Mouse (Mus musculus) adrenal gland, adult 18-20 months (tissue): ENCODE data around the gene Il10. TPM values are rescaled to one million over a fixed set of nuclear protein-coding genes. Genes with fewer than 3 reads are reported as not detected.
"Not testable (repeated sequence)": the region's sequence is repeated elsewhere in the genome, so short reads cannot be mapped to it uniquely, and the experiment has no call there.

Source experiments
- DNase-seq, 2 experiments: peaks; one replicate each; pipeline ENCODE4 v3.0.0; 2021 to 2022; ENCODE audit warnings: low spot score in 2 of 2
- total RNA-seq, 2 experiments: library from RNA; stranded (reverse); gene quantifications; 1 replicate in 1 of 2; 2 replicates in 1 of 2; pipeline ENCODE4 v1.2.3; 2021

Gene Il10
- total RNA-seq, 2 experiments from 2014 or later: not detected

DNA sequence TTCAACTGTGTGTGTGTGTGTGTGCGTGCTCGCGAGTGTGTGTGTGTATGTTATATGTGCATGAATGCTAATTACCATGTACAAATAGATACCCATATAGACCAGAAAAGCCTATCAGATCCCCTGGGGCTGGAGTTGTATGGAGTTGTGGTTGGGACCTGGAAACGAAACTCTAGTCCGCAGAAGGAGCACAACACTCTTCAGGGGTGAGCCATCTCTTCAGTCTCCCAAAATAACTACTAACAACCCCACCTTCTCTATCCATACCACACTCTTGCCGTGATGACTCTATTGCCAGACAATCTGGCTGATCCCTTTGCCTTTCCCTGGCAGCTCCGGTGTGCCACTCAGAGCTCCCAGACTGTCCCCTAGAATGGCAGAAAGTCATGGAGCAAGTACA is 3.8 kb upstream of the Il10 start:
- DNase-seq: no peak

- no peak for DNase-seq
Observed at GRCm38 (mm10) chr1:131020425-131021310, 1.0 kb downstream of the Il10 start.

DNA sequence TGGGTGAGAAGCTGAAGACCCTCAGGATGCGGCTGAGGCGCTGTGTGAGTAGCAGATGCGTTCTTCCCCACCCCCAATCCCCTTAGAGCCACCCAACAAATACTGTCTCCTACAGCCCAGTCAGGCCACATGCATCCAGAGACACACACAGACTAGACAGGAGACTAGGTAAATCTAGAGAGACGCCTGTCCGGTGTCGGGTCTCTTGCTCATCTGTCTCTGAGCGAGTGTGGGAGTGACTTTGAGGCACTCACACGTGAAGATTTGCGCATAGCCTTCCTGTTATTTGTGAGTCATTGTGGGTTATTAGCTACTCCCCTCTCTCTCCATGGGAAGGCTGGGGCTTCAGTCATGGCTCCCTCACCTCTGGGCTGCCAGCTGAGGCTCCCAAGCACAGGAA is 1.8 kb downstream of the Il10 start:
- no peak for DNase-seq

GRCm38 (mm10) chr1:131021900-131022590 is 2.4 kb downstream of the Il10 start:
- no peak for DNase-seq

DNA sequence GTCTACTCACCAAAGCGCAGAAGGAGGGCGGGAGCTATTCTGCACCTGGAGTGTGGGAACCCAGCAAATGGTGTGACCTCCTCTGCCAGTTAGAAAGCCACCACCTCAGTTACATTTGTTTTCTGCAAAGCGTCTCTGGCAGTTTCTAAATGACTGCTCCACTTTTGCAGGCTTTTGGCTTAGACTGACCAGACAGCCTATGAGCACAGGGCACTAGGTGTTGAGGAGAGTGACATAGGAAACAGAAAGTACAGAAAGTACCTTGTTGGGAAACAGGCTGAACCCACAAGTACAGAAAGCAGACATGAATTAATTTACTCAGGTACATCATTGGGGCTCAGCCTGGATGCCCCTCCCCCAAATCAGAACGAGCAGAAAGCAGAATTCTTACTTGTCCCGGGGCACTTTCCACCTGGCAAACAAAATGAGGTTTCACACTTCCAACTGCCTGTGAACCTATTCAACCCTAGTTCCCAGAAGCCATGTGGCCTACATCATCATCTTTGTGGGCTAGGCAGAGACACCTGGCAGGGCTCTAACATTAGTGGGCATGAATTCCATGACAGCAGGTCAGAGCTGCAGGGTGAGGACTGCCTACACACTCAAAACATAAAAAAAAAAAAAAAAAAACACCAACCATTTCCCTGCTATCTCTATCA is 3.1 kb downstream of the Il10 start:
- no peak for DNase-seq

DNA sequence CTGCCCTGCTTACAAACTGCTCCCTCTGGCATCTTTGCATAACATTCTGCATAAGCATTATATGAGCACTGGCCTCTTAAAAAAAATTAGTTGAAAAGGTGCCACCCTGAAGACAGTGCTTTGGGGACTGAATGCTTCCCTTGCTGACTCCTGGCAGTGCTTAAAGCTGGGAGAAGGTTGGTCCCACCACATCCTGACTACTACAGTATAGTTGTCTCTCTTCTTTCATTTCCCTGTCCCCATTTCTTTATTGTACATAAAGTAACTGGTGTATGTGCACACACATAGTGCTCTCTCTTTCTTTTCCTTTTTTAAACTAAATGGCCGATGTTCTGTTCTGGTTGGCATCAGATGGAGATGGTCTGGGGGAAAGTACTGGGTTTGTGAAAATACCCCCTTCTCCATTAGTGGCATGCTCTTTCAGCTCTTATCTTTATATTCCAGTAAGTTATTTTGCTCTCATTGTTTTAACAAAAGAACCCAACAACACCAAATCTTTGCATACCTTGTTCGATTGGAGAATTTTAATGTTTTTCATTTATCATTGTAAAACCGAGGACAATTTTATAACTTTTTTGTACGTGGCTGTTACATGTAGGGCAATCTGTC is 3.7 kb downstream of the Il10 start:
- not testable (repeated sequence) for DNase-seq

- no peak for DNase-seq
Observed at GRCm38 (mm10) chr1:131024900-131025842, 5.5 kb downstream of the Il10 start.

GRCm38 (mm10) chr1:131025843-131026190 is 6.2 kb downstream of the Il10 start:
- DNase-seq: no peak

DNA sequence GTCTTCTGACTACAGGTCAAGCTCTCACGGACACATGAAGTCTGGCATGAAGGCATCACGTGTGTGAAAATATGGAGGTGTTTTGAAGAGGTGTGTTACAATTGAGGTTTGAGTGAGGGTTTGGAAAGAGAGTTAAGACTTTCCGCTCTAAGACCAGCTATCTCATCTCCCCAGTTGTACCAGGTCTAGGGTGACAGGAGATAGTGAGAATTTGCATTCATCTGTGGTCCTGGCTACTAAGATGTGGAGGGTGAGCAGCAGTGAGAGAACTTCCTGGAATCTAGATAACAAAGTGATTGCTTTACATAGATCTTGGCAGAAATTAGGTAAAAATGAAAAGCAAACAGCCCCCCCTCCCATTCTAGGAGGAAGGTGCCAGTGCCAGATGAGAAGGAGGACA is 9.6 kb downstream of the Il10 start:
- DNase-seq: no peak

- DNase-seq: no peak
Observed at GRCm38 (mm10) chr1:131030261-131030660, 10.6 kb downstream of the Il10 start.

- no peak for DNase-seq
Observed at GRCm38 (mm10) chr1:131031267-131031666, 11.6 kb downstream of the Il10 start.

- DNase-seq: no peak
Observed at GRCm38 (mm10) chr1:131038001-131038400, 18.4 kb downstream of the Il10 start.

- no peak for DNase-seq
Observed at GRCm38 (mm10) chr1:131038415-131039017, 18.9 kb downstream of the Il10 start.

- no peak for DNase-seq
Observed at GRCm38 (mm10) chr1:131039479-131039878, 19.8 kb downstream of the Il10 start.

GRCm38 (mm10) chr1:131042263-131042662 is 22.6 kb downstream of the Il10 start:
- no peak for DNase-seq

DNA sequence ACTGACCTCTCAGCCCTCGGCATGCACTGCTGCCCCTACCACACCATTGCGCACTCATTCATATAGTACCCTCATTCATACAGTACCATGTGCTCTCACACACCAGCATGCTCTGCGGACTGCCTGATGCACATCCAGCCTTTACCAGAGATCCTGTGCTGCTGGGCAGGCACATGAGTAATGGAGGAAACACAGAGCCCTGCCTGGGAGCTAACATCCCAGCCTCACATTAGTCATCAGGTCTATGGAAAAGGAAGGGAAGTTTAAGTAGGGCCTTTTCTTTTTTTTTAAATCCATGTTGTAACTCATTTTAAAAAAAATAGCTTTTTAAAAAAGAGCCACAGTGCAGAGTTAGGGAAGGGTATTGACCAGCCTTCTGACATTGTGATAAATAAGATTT is 23.1 kb downstream of the Il10 start:
- no peak for DNase-seq

GRCm38 (mm10) chr1:131043636-131044035 is 24.0 kb downstream of the Il10 start:
- DNase-seq: no peak

GRCm38 (mm10) chr1:131045723-131046355 is 26.2 kb downstream of the Il10 start:
- no peak for DNase-seq

GRCm38 (mm10) chr1:131046607-131047006 is 27.0 kb downstream of the Il10 start:
- no peak for DNase-seq
